Mouse (Mus musculus): ENCODE results near the gene Cobll1.

DNA sequence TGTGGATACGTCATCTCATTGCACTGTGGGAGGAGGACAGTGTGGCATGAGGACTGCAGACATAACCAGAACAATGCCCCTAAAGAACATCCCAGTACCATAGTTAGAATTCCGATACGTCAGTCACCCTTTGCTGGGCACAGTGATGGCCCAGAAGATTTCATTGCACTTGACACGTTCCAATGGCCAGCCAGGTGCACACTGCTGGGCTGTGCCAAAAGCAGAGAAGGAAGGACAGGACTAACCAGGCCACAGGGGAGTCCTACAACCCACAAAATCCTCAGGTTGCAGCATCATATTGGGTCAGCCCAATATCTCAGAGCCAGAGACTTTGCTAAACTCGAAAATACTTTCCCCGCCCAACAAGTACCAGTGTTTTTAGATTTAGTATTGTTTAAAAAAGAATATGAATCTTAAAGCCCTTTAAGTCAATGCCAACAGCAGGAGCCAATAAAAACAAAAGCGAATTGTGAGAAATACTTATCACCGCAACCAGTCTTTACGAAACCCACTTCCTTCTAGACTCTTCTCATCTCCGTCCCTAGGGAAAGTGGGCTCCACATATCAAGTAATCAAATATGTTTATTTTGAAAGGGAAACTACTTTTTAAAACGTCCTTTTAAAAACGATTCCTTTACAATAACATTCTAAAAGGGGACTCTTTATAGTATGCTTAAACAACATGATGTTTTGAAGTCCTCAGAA lies 46.0 kb downstream of the Cobll1 start:
- no peak for TF ChIP-seq CTCF (IDR thresholded peaks at IDR 0.05; ENCODE audit: borderline replicate concordance, insufficient read depth, low read length)
- TF ChIP-seq POLR2A (IDR thresholded peaks at IDR 0.05; ENCODE audit: low read depth, low read length), result no peak
